Mouse (Mus musculus): ENCODE data around the gene Ndufc2. TPM values are rescaled to one million over a fixed set of nuclear protein-coding genes. Genes with fewer than 3 reads are reported as not detected.

The Ndufc2 gene
- polyA plus RNA-seq (2014; fragmentation: Nextera tagmentation; extraction: Ambion mirVana) = 376 and 384 TPM in 2 replicates

DNA sequence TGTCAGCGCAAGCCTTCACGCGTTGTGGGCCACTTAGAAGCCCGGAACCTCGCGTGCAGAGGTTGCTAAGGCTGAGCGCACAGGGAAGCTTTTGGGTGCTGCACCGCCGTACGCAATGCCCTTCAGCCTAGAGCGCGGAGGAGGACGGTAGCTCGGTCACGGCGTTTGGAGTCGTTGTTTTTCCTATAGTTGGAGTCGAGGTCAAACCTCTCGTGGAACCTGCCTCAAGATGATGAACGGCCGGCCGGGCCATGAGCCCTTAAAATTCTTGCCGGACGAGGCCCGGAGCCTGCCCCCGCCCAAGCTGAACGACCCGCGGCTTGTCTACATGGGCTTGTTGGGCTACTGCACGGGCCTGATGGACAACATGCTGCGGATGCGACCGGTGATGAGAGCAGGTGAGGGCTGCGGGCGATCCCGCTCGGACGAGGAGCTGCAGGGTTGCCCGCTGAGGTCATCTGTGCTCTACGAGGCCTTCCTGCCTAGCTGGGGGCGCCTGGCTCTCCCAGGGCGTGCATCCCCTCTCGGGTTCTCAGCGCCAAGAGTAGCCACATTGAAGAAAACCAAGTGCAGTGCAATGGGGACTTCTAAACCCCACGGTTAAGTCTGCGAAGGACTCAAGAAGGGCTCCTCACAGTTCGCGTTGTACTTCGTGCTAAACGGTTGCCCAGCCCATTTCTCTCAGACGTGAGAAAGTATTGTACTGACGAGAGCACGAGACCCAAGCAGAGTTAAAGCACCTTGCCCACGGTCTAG is at the start of gene Ndufc2:
Gene Ndufc2 (plus strand): TSS at position 44 of the 756 bp plus-strand sequence.
- peak; percentile 82 for ATAC-seq (ENCODE audit: insufficient number of reproducible peaks, insufficient read depth, low FRiP score, low read depth)
- Histone ChIP-seq H3K4me1 (ENCODE audit: control insufficient read depth, insufficient read depth, low read length) (peaks cover 14% of the 10 kb centered on the region), H3K4me2 (replicated peaks; ENCODE audit: low read depth, low read length) (peak within 1 kb of the TSS; percentile 85), H3K9ac (replicated peaks; ENCODE audit: low read depth, low read length) (peak within 1 kb of the TSS; percentile 94), H3K36me3 (ENCODE audit: control insufficient read depth, insufficient read depth, low read length) (no peaks in the 10 kb centered on the region), H3K4me3 (ENCODE audit: low read depth, low read length) (peak within 1 kb of the TSS; percentile 96), H3K27me3 (ENCODE audit: control insufficient read depth, insufficient read depth, low read length) (no peaks in the 10 kb centered on the region), H3K27ac (ENCODE audit: low read length) (peak within 1 kb of the TSS; percentile 84), H3K9me3 (ENCODE audit: control insufficient read depth, low read depth, low read length) (no peaks in the 10 kb centered on the region)
- WGBS = under 1% methylated on average over 54 of the region's 54 CpGs

DNA sequence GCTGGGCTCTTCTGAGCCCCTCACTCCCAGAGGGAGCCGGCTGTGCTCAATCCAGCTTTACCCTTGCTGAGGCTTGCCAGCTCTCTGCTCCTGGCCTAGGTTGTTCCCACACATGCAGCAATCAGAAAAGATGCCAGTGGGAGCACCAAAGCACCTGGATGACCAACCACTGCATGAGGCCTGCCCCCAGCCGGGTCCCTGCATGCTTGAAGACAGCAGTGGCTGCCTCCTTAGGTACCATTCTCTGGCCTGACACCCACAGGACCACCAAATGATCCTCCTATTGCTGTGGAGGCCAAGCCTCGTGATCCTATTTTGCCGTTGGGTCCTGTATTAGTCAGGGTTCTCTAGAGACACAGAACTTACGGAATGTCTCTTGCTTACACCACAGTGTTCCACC is 48.9 kb upstream of the Ndufc2 start:
- Histone ChIP-seq H3K4me3 (ENCODE audit: low read depth, low read length) (no peak overlapping the region), H3K9me3 (ENCODE audit: control insufficient read depth, low read depth, low read length) (no peaks in the 10 kb centered on the region), H3K4me2 (replicated peaks; ENCODE audit: low read depth, low read length) (no peak overlapping the region), H3K9ac (replicated peaks; ENCODE audit: low read depth, low read length) (no peak overlapping the region), H3K27ac (ENCODE audit: low read length) (no peak overlapping the region), H3K4me1 (ENCODE audit: control insufficient read depth, insufficient read depth, low read length) (0 out of 2 replicates have a peak, but pooled peaks cover 3% of the 10 kb centered on the region), H3K27me3 (ENCODE audit: control insufficient read depth, insufficient read depth, low read length) (no peaks in the 10 kb centered on the region), H3K36me3 (ENCODE audit: control insufficient read depth, insufficient read depth, low read length) (no peaks in the 10 kb centered on the region; the same call in 1 of the 2 replicates)
- 90% methylated on average over 4 of the region's 5 CpGs for WGBS
- no peak for ATAC-seq (ENCODE audit: insufficient number of reproducible peaks, insufficient read depth, low FRiP score, low read depth)

- Histone ChIP-seq H3K4me3 (ENCODE audit: low read depth, low read length) (no peak overlapping the region), H3K27me3 (ENCODE audit: control insufficient read depth, insufficient read depth, low read length) (no peaks in the 10 kb centered on the region), H3K27ac (ENCODE audit: low read length) (no peak overlapping the region), H3K9ac (replicated peaks; ENCODE audit: low read depth, low read length) (no peak overlapping the region), H3K9me3 (ENCODE audit: control insufficient read depth, low read depth, low read length) (no peaks in the 10 kb centered on the region), H3K4me2 (replicated peaks; ENCODE audit: low read depth, low read length) (no peak overlapping the region), H3K36me3 (ENCODE audit: control insufficient read depth, insufficient read depth, low read length) (no peaks in the 10 kb centered on the region; the same call in 1 of the 2 replicates), H3K4me1 (ENCODE audit: control insufficient read depth, insufficient read depth, low read length) (0 out of 2 replicates have a peak, but pooled peaks cover 6% of the 10 kb centered on the region)
- ATAC-seq (ENCODE audit: insufficient number of reproducible peaks, insufficient read depth, low FRiP score, low read depth) = no peak
- WGBS = 87% methylated on average over 11 of the region's 11 CpGs
These were observed 47.9 kb upstream of the Ndufc2 start for GRCm38 (mm10) chr7:97351792-97352513.

DNA sequence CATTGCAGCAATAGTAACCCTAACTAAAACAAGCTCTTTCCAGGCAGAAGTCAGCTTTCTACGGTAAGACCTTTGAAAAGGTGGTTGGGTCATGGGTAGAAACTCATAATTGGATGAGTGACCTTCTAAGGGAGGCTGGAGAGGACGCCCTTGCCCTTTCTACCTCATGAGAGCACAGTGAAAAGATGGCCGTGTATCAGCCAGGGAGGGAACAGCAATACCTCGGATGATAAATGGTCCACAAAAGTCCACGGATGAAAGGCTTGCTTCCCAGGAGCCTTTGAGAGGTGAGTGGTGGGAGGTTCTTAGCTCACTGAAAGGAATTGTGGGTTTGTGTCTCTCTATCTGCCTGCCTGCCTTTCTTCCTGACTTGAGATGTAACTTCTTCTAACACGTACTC is 46.4 kb upstream of the Ndufc2 start:
- 85% methylated on average over 6 of the region's 6 CpGs for WGBS
- no peak for ATAC-seq (ENCODE audit: insufficient number of reproducible peaks, insufficient read depth, low FRiP score, low read depth)
- Histone ChIP-seq H3K4me2 (replicated peaks; ENCODE audit: low read depth, low read length) (no peak overlapping the region), H3K9ac (replicated peaks; ENCODE audit: low read depth, low read length) (no peak overlapping the region), H3K9me3 (ENCODE audit: control insufficient read depth, low read depth, low read length) (no peaks in the 10 kb centered on the region), H3K4me1 (ENCODE audit: control insufficient read depth, insufficient read depth, low read length) (0 out of 2 replicates have a peak, but pooled peaks cover 6% of the 10 kb centered on the region), H3K4me3 (ENCODE audit: low read depth, low read length) (no peak overlapping the region), H3K36me3 (ENCODE audit: control insufficient read depth, insufficient read depth, low read length) (no peaks in the 10 kb centered on the region), H3K27me3 (ENCODE audit: control insufficient read depth, insufficient read depth, low read length) (no peaks in the 10 kb centered on the region), H3K27ac (ENCODE audit: low read length) (no peak overlapping the region)

DNA sequence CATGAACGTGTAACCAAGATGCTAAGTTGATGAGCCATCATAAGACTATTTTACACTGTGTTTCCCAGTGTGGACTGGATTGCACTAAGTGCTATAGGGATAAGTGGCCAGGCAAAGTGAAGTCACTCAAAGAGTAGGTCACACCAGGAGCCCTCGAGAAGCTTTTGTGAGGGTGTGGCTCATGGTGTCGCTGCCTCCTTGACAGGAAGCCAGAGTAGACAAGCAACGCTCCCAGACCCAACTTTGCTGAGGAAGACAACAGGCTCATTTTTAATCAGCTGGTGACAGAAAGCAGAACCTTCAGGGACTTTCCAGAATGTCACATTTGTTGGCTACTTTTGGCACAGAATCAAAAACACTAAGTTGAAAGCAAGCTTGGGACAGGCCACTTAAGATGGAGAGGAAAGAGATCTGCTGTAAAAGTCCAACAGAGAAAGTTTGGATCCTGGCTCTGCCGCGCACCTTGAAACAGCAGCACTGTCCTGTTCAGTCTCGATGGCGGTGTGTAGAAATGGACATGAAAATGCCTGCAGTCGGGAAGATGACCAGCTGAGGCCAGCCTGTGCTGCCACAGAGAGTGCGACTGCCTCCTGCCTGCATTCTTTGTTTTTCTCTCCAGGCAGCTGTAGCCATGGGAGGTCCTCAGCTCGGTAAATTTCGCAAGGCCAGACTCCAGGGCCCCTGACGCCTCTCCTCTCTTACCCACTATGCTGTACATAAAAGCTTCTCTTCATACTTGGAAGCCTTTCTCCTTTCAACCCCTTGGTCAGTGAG is 44.5 kb upstream of the Ndufc2 start:
- ATAC-seq (ENCODE audit: insufficient number of reproducible peaks, insufficient read depth, low FRiP score, low read depth) = no peak
- no peak overlapping the region for H3K27ac ChIP-seq (ENCODE audit: low read length)

GRCm38 (mm10) chr7:97356253-97356652 is 43.5 kb upstream of the Ndufc2 start:
- no peak overlapping the region for H3K4me3 ChIP-seq (ENCODE audit: low read depth, low read length)
- H3K27ac ChIP-seq (ENCODE audit: low read length) = no peak overlapping the region
- 73% methylated on average over 5 of the region's 5 CpGs for WGBS
- no peak for ATAC-seq (ENCODE audit: insufficient number of reproducible peaks, insufficient read depth, low FRiP score, low read depth)
- no peak overlapping the region for H3K9ac ChIP-seq (replicated peaks; ENCODE audit: low read depth, low read length)
- H3K4me2 ChIP-seq (replicated peaks; ENCODE audit: low read depth, low read length) = no peak overlapping the region
- H3K4me1 ChIP-seq (ENCODE audit: control insufficient read depth, insufficient read depth, low read length) = 0 out of 2 replicates have a peak, but pooled peaks cover 6% of the 10 kb centered on the region
- H3K27me3 ChIP-seq (ENCODE audit: control insufficient read depth, insufficient read depth, low read length) = no peaks in the 10 kb centered on the region
- H3K9me3 ChIP-seq (ENCODE audit: control insufficient read depth, low read depth, low read length) = no peaks in the 10 kb centered on the region
- H3K36me3 ChIP-seq (ENCODE audit: control insufficient read depth, insufficient read depth, low read length) = no peaks in the 10 kb centered on the region

More for the DNA sequence above, 44.5 kb upstream of the Ndufc2 start:
- no peaks in the 10 kb centered on the region for H3K9me3 ChIP-seq (ENCODE audit: control insufficient read depth, low read depth, low read length)
- 38% methylated on average over 13 of the region's 13 CpGs for WGBS
- no peaks in the 10 kb centered on the region for H3K27me3 ChIP-seq (ENCODE audit: control insufficient read depth, insufficient read depth, low read length)
- H3K4me1 ChIP-seq (ENCODE audit: control insufficient read depth, insufficient read depth, low read length) = 0 out of 2 replicates have a peak, but pooled peaks cover 6% of the 10 kb centered on the region
- H3K4me3 ChIP-seq (ENCODE audit: low read depth, low read length) = no peak overlapping the region
- H3K36me3 ChIP-seq (ENCODE audit: control insufficient read depth, insufficient read depth, low read length) = no peaks in the 10 kb centered on the region
- H3K9ac ChIP-seq (replicated peaks; ENCODE audit: low read depth, low read length) = no peak overlapping the region
- no peak overlapping the region for H3K4me2 ChIP-seq (replicated peaks; ENCODE audit: low read depth, low read length)

DNA sequence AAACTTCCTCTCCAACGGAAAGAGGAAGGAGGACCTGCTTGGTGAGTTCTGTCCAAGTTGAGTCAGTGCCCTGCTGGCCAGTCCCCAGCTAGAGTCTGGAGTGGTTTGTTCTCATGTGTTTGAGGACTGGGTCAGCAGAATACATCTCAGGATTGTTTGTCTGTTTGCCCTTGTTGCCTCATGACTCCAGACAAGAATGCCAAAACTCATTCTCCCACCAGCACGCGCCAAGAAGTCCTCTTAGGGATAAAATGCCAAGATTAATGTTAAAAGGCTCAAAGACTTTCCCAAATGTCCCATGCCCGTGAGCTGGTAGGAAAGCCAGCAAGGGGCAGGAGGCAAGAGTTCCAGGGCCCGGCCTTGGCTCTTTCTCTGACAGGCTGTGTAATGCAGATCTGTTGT is 42.9 kb upstream of the Ndufc2 start:
- H3K27ac ChIP-seq (ENCODE audit: low read length) = no peak overlapping the region
- no peaks in the 10 kb centered on the region for H3K36me3 ChIP-seq (ENCODE audit: control insufficient read depth, insufficient read depth, low read length)
- H3K9me3 ChIP-seq (ENCODE audit: control insufficient read depth, low read depth, low read length) = no peaks in the 10 kb centered on the region
- WGBS = 69% methylated on average over 5 of the region's 5 CpGs
- 0 out of 2 replicates have a peak, but pooled peaks cover 6% of the 10 kb centered on the region for H3K4me1 ChIP-seq (ENCODE audit: control insufficient read depth, insufficient read depth, low read length)
- no peak overlapping the region for H3K4me3 ChIP-seq (ENCODE audit: low read depth, low read length)
- H3K4me2 ChIP-seq (replicated peaks; ENCODE audit: low read depth, low read length) = no peak overlapping the region
- H3K9ac ChIP-seq (replicated peaks; ENCODE audit: low read depth, low read length) = no peak overlapping the region
- no peak for ATAC-seq (ENCODE audit: insufficient number of reproducible peaks, insufficient read depth, low FRiP score, low read depth)
- no peaks in the 10 kb centered on the region for H3K27me3 ChIP-seq (ENCODE audit: control insufficient read depth, insufficient read depth, low read length)

DNA sequence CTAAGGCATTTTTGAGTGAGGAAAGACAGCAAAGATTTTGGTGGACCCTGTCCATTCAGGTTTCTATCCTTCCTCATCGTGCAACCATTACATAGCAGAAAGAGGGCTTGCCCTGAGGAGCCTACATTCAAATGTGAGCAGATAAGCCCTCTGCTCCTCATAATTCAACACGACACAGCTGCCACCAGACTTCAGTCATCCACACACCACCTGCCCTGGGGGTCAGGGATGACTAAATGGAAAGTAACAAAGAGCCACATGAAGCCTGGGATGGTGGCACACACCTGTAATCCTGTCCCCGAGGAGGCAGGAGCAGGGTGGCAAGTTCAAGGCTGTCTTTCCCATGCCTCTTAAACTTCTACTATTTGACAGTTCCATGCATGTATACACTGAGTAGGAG is 42.0 kb upstream of the Ndufc2 start:
- Histone ChIP-seq H3K27me3 (ENCODE audit: control insufficient read depth, insufficient read depth, low read length) (no peaks in the 10 kb centered on the region), H3K27ac (ENCODE audit: low read length) (no peak overlapping the region), H3K36me3 (ENCODE audit: control insufficient read depth, insufficient read depth, low read length) (no peaks in the 10 kb centered on the region), H3K9me3 (ENCODE audit: control insufficient read depth, low read depth, low read length) (no peaks in the 10 kb centered on the region), H3K4me1 (ENCODE audit: control insufficient read depth, insufficient read depth, low read length) (0 out of 2 replicates have a peak, but pooled peaks cover 6% of the 10 kb centered on the region), H3K9ac (replicated peaks; ENCODE audit: low read depth, low read length) (no peak overlapping the region), H3K4me2 (replicated peaks; ENCODE audit: low read depth, low read length) (no peak overlapping the region), H3K4me3 (ENCODE audit: low read depth, low read length) (no peak overlapping the region)
- no peak for ATAC-seq (ENCODE audit: insufficient number of reproducible peaks, insufficient read depth, low FRiP score, low read depth)
- WGBS = 66% methylated on average over 3 of the region's 3 CpGs
